ENCODE assay signal across 24 mouse cellular contexts in the genomic region with DNA sequence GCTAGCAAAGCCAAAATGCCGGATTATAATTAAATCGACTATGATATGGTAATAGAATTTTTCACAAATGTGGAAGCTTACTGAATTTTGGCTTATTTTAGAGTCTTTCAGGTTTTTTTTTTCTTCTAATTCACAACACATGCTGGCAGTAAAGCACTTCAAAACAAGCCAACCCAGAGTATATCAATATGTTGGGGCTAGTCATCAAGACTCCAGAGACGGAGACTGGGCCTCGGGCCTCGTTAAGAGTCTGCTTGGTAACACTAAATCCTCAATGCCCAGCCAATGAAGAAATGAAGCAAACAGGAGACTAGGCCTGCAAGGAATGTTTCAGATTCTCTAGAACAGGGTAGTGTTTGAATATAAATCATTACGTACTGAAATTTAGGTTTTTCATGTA.
DNase-seq lines count a peak whose midpoint lies in the region; ATAC-seq lines count a peak whose summit lies in the region.
"Had no signal": no experiment of that assay in that cellular context is flagged by ENCODE, and none has a peak within 500 bp of the region (broad histone marks: within the 10 kb centered on the region; RNA-seq: fewer than 3 reads in every experiment).

No protein-coding gene starts in this region.

- peak; percentile 43 for DNase-seq in embryonic facial prominence, embryonic 11.5 days (ENCODE audit: low spot score)
- no peak for DNase-seq in embryonic facial prominence, embryonic 10.5 days (ENCODE audit: low spot score)
- DNase-seq in NIH3T3 (ENCODE audit: low read depth) = peak; percentile 19
- DNase-seq in forelimb bud, embryonic 11.5 days (ENCODE audit: low read depth, low spot score) = peak; percentile 39
- no peak for DNase-seq in urinary bladder, postnatal 36 days (ENCODE audit: low spot score in 2 of 2)
- DNase-seq: adrenal gland, postnatal 10 days; adrenal gland, postnatal 36 days; cerebellum, adult 18-20 months; cerebellum, adult 9-10 months; cerebellum, postnatal 14 days; gastrocnemius, postnatal 25 days; heart, adult 18-20 months; heart, postnatal 10 days; heart, postnatal 36 days had no signal

- H3K27me3 ChIP-seq in embryonic facial prominence, embryonic 11.5 days (ENCODE audit: control insufficient read depth, insufficient read depth, low read length) = no peaks in the 10 kb centered on the region
- H3K27me3 ChIP-seq in embryonic facial prominence, embryonic 10.5 days (replicated peaks; ENCODE audit: low read depth, poor library complexity, severe bottlenecking) = no peaks in the 10 kb centered on the region
- H3K27me3 ChIP-seq: embryonic facial prominence, embryonic 15.5 days; heart, embryonic 12.5 days; heart, embryonic 15.5 days; hindbrain, embryonic 13.5 days; intestine, embryonic 15.5 days; Patski had no signal

- no peak overlapping the region for H3K4me2 ChIP-seq in embryonic facial prominence, embryonic 11.5 days (ENCODE audit: low read depth, low read length)
- H3K4me2 ChIP-seq: embryonic facial prominence, embryonic 15.5 days; heart, embryonic 12.5 days; heart, embryonic 15.5 days; hindbrain, embryonic 13.5 days; intestine, embryonic 15.5 days had no signal

- no peaks in the 10 kb centered on the region for H3K4me1 ChIP-seq in embryonic facial prominence, embryonic 11.5 days (ENCODE audit: control insufficient read depth, insufficient read depth, low read length)
- peaks cover 15% of the 10 kb centered on the region for H3K4me1 ChIP-seq in embryonic facial prominence, embryonic 10.5 days
- H3K4me1 ChIP-seq: heart, embryonic 12.5 days; heart, embryonic 15.5 days; intestine, embryonic 15.5 days had no signal

- H3K9me3 ChIP-seq in embryonic facial prominence, embryonic 11.5 days (replicated peaks; ENCODE audit: control insufficient read depth, low read length) = no peaks in the 10 kb centered on the region
- no peaks in the 10 kb centered on the region for H3K9me3 ChIP-seq in embryonic facial prominence, embryonic 10.5 days
- H3K9me3 ChIP-seq: embryonic facial prominence, embryonic 15.5 days; heart, embryonic 12.5 days; heart, embryonic 15.5 days; hindbrain, embryonic 10.5 days; hindbrain, embryonic 13.5 days; intestine, embryonic 15.5 days had no signal

- H3K9ac ChIP-seq in embryonic facial prominence, embryonic 11.5 days (replicated peaks; ENCODE audit: low read length) = no peak overlapping the region
- H3K9ac ChIP-seq: embryonic facial prominence, embryonic 15.5 days; heart, embryonic 12.5 days; heart, embryonic 15.5 days; hindbrain, embryonic 13.5 days; intestine, embryonic 15.5 days had no signal

- H3K27ac ChIP-seq in embryonic facial prominence, embryonic 11.5 days (replicated peaks; ENCODE audit: low read depth, low read length) = no peak overlapping the region
- no peak overlapping the region for H3K27ac ChIP-seq in embryonic facial prominence, embryonic 10.5 days (replicated peaks)
- H3K27ac ChIP-seq: embryonic facial prominence, embryonic 15.5 days; heart, embryonic 15.5 days; hindbrain, embryonic 10.5 days; hindbrain, embryonic 13.5 days; intestine, embryonic 15.5 days had no signal

- no peak overlapping the region for H3K4me3 ChIP-seq in embryonic facial prominence, embryonic 11.5 days (ENCODE audit: low read depth, low read length)
- no peak overlapping the region for H3K4me3 ChIP-seq in embryonic facial prominence, embryonic 10.5 days
- H3K4me3 ChIP-seq: embryonic facial prominence, embryonic 15.5 days; heart, embryonic 12.5 days; heart, embryonic 15.5 days; hindbrain, embryonic 10.5 days; hindbrain, embryonic 13.5 days; intestine, embryonic 15.5 days had no signal

- 60% methylated on average over 6 of the region's 6 CpGs for WGBS in embryonic facial prominence, embryonic 11.5 days
- 76% methylated on average over 6 of the region's 6 CpGs for WGBS in embryonic facial prominence, embryonic 10.5 days

- ATAC-seq in embryonic facial prominence, embryonic 11.5 days (replicated peaks; ENCODE audit: insufficient number of reproducible peaks, low FRiP score, low TSS enrichment, low read depth) = no peak
- no peak for ATAC-seq in megakaryocyte, adult 5-6 weeks (ENCODE audit: poor library complexity, severe bottlenecking)
- ATAC-seq: forebrain, embryonic 14.5 days; hindbrain, embryonic 16.5 days; intestine, embryonic 15.5 days; Patski had no signal

- H3K36me3 ChIP-seq in embryonic facial prominence, embryonic 11.5 days (replicated peaks; ENCODE audit: control insufficient read depth, insufficient read depth, low read depth, low read length) = no peaks in the 10 kb centered on the region
- H3K36me3 ChIP-seq in embryonic facial prominence, embryonic 10.5 days (replicated peaks) = no peaks in the 10 kb centered on the region
- H3K36me3 ChIP-seq: embryonic facial prominence, embryonic 15.5 days; heart, embryonic 12.5 days; heart, embryonic 15.5 days; hindbrain, embryonic 10.5 days; hindbrain, embryonic 13.5 days; intestine, embryonic 15.5 days had no signal

Comparison
In these comparisons a context has a peak if more than half of its experiments do, and no peak if none do; other contexts are left out.
1. DNase-seq: peak in embryonic facial prominence, embryonic 11.5 days (single experiment), NIH3T3 (single experiment) and forelimb bud, embryonic 11.5 days (single experiment); none in embryonic facial prominence, embryonic 10.5 days (single experiment) and urinary bladder, postnatal 36 days (0 of 2).